Comparison of ENCODE assay signal across 8 mouse cellular contexts in genomic region chr10:63023749-63024579, GRCm38 (mm10). TPM values are rescaled to one million over a fixed set of nuclear protein-coding genes. Genes with fewer than 3 reads are reported as not detected.
DNase-seq lines count a peak whose midpoint lies in the region; ATAC-seq and TF ChIP-seq lines count a peak whose summit lies in the region.

Gene Hnrnph3, minus strand, starts transcription at chr10:63024217.
Gene Pbld2, plus strand, starts transcription at chr10:63024315.

- no peaks in the 10 kb centered on the region for H3K27me3 ChIP-seq in CH12.LX (replicated peaks)
- H3K27me3 ChIP-seq in forebrain, embryonic 11.5 days (ENCODE audit: control insufficient read depth, insufficient read depth, low read length) = no peaks in the 10 kb centered on the region
- no peaks in the 10 kb centered on the region for H3K27me3 ChIP-seq in heart, embryonic 16.5 days (ENCODE audit: control insufficient read depth, insufficient read depth, low read length)
- H3K27me3 ChIP-seq in liver, embryonic 15.5 days = no peaks in the 10 kb centered on the region
- H3K27me3 ChIP-seq in neural tube, embryonic 12.5 days (replicated peaks) = no peaks in the 10 kb centered on the region

- H3K4me2 ChIP-seq in CH12.LX (ENCODE audit: insufficient read depth, low read depth, poor library complexity, severe bottlenecking) = peak within 1 kb of the TSS; percentile 84
- H3K4me2 ChIP-seq in forebrain, embryonic 11.5 days (ENCODE audit: low read depth, low read length, severe bottlenecking) = peak within 1 kb of the TSS; percentile 88
- H3K4me2 ChIP-seq in heart, embryonic 16.5 days (ENCODE audit: low read depth, low read length) = peak within 1 kb of the TSS; percentile 84
- peak within 1 kb of the TSS; percentile 93 for H3K4me2 ChIP-seq in liver, embryonic 15.5 days
- H3K4me2 ChIP-seq in neural tube, embryonic 12.5 days (replicated peaks) = peak within 1 kb of the TSS; percentile 76

- H3K9me3 ChIP-seq in CH12.LX (replicated peaks; ENCODE audit: low read length) = no peaks in the 10 kb centered on the region
- no peaks in the 10 kb centered on the region for H3K9me3 ChIP-seq in forebrain, embryonic 11.5 days (ENCODE audit: control insufficient read depth, low read length)
- H3K9me3 ChIP-seq in heart, embryonic 16.5 days (replicated peaks; ENCODE audit: control insufficient read depth, low read length) = no peaks in the 10 kb centered on the region
- H3K9me3 ChIP-seq in liver, embryonic 15.5 days (replicated peaks) = no peaks in the 10 kb centered on the region
- no peaks in the 10 kb centered on the region for H3K9me3 ChIP-seq in neural tube, embryonic 12.5 days

- no peak for TF ChIP-seq RAD21 in CH12.LX (IDR thresholded peaks at IDR 0.05; ENCODE audit: low read depth, low read length)

- H3K4me1 ChIP-seq in CH12.LX (ENCODE audit: control insufficient read depth in 1 of 2, insufficient read depth in 2 of 2) = peaks cover 4 to 37% of the 10 kb centered on the region in 2 experiments; a peak in 3 of 4 replicates
- H3K4me1 ChIP-seq in forebrain, embryonic 11.5 days (replicated peaks; ENCODE audit: control insufficient read depth, insufficient read depth, low read length) = peaks cover 11% of the 10 kb centered on the region
- peaks cover 26% of the 10 kb centered on the region for H3K4me1 ChIP-seq in heart, embryonic 16.5 days (ENCODE audit: control insufficient read depth, insufficient read depth, low read length)
- peaks cover 40% of the 10 kb centered on the region for H3K4me1 ChIP-seq in liver, embryonic 15.5 days (replicated peaks)
- peaks cover 50% of the 10 kb centered on the region for H3K4me1 ChIP-seq in neural tube, embryonic 12.5 days

- peaks cover 0 to 6% of the 10 kb centered on the region in 2 experiments for H3K36me3 ChIP-seq in CH12.LX (replicated peaks in 1 of 2; ENCODE audit: control insufficient read depth in 1 of 2, insufficient read depth in 1 of 2, low read length in 1 of 2)
- H3K36me3 ChIP-seq in forebrain, embryonic 11.5 days (ENCODE audit: control insufficient read depth, insufficient read depth, low read length) = no peaks in the 10 kb centered on the region
- no peaks in the 10 kb centered on the region for H3K36me3 ChIP-seq in heart, embryonic 16.5 days (ENCODE audit: control insufficient read depth, insufficient read depth)
- no peaks in the 10 kb centered on the region for H3K36me3 ChIP-seq in liver, embryonic 15.5 days (replicated peaks)
- H3K36me3 ChIP-seq in neural tube, embryonic 12.5 days = no peaks in the 10 kb centered on the region

- H3K4me3 ChIP-seq in CH12.LX (replicated peaks in 1 of 3; ENCODE audit: low read depth in 2 of 3, low read length in 2 of 3, poor library complexity in 1 of 3) = peak within 1 kb of the TSS; percentile 91 to 95 (median 92)
- peak within 1 kb of the TSS; percentile 63 for H3K4me3 ChIP-seq in forebrain, embryonic 11.5 days (ENCODE audit: low read depth, low read length)
- H3K4me3 ChIP-seq in heart, embryonic 16.5 days (ENCODE audit: low read length) = peak within 1 kb of the TSS; percentile 98
- peak within 1 kb of the TSS; percentile 97 for H3K4me3 ChIP-seq in liver, embryonic 15.5 days (replicated peaks)
- peak within 1 kb of the TSS; percentile 95 for H3K4me3 ChIP-seq in neural tube, embryonic 12.5 days

- peak; percentile 97 for DNase-seq in CH12.LX (ENCODE audit: extremely low read depth)
- DNase-seq in c-Kit-positive CD71-positive TER-119-negative erythroid progenitor cells, embryonic 14.5 days (ENCODE audit: low read depth) = peak; percentile 92
- peak; percentile 100 for DNase-seq in forebrain, embryonic 11.5 days (ENCODE audit: low spot score)
- peak; percentile 98 to 99 for DNase-seq in kidney, postnatal 36 days
- peak; percentile 94 for DNase-seq in telencephalon, adult 2 months (ENCODE audit: low read depth, low spot score)

- peak within 1 kb of the TSS; percentile 97 for H3K27ac ChIP-seq in CH12.LX (ENCODE audit: insufficient read depth, low read depth)
- peak within 1 kb of the TSS; percentile 100 for H3K27ac ChIP-seq in forebrain, embryonic 11.5 days (ENCODE audit: low read depth, low read length)
- H3K27ac ChIP-seq in heart, embryonic 16.5 days (ENCODE audit: low read length) = peak within 1 kb of the TSS; percentile 99
- peak within 1 kb of the TSS; percentile 97 for H3K27ac ChIP-seq in liver, embryonic 15.5 days (replicated peaks)
- peak within 1 kb of the TSS; percentile 99 for H3K27ac ChIP-seq in neural tube, embryonic 12.5 days

- in situ Hi-C loops in CH12.LX (cut with MboI; ENCODE audit: low pct_ligation_motif_present, low pct_unique_long_range_greater_than_20kb, low sequenced_read_pairs) = no loop called here

- TF ChIP-seq POLR2A in CH12.LX (IDR thresholded peaks at IDR 0.05; ENCODE audit: low read depth, low read length) = peak; percentile 85

- TF ChIP-seq EP300 in CH12.LX (IDR thresholded peaks at IDR 0.05; ENCODE audit: low read length) = no peak

- H3K9ac ChIP-seq in CH12.LX (ENCODE audit: insufficient read depth, low read depth) = peak within 1 kb of the TSS; percentile 96
- peak within 1 kb of the TSS; percentile 89 for H3K9ac ChIP-seq in forebrain, embryonic 11.5 days (ENCODE audit: low read length)
- peak within 1 kb of the TSS; percentile 100 for H3K9ac ChIP-seq in heart, embryonic 16.5 days (ENCODE audit: low read length)
- H3K9ac ChIP-seq in liver, embryonic 15.5 days = peak within 1 kb of the TSS; percentile 97
- peak within 1 kb of the TSS; percentile 99 for H3K9ac ChIP-seq in neural tube, embryonic 12.5 days

- peaks cover 42% of the 10 kb centered on the region for H3K79me2 ChIP-seq in CH12.LX (replicated peaks; ENCODE audit: control insufficient read depth, extremely low read depth, insufficient read depth, poor library complexity, severe bottlenecking)

- dilution Hi-C loops in CH12.LX (cut with MboI; ENCODE audit: extremely low pct_ligation_motif_present, extremely low pct_unique_long_range_greater_than_20kb, low sequenced_read_pairs) = no loop called here

- TF ChIP-seq CTCF in CH12.LX (conservative IDR thresholded peaks at IDR 0.05 in 1 of 2, IDR thresholded peaks at IDR 0.05 in 1 of 2; ENCODE audit: low read depth in 2 of 2, low read length in 2 of 2) = no peak

- WGBS in forebrain, embryonic 11.5 days = under 1% methylated on average over 57 of the region's 69 CpGs
- under 1% methylated on average over 69 of the region's 69 CpGs for WGBS in heart, embryonic 16.5 days
- WGBS in liver, embryonic 15.5 days (ENCODE audit: insufficient replicate concordance) = under 1% methylated on average over 69 of the region's 69 CpGs
- WGBS in neural tube, embryonic 12.5 days = under 1% methylated on average over 56 of the region's 69 CpGs

- ATAC-seq in forebrain, embryonic 11.5 days (replicated peaks; ENCODE audit: low FRiP score) = peak; percentile 91
- ATAC-seq in heart, embryonic 16.5 days (replicated peaks; ENCODE audit: extremely low read depth, insufficient read depth, low FRiP score) = peak; percentile 94
- ATAC-seq in liver, embryonic 15.5 days (ENCODE audit: insufficient read depth) = peak; percentile 92
- peak; percentile 91 for ATAC-seq in neural tube, embryonic 12.5 days (ENCODE audit: low FRiP score, low read depth)

TF ChIP-seq in CH12.LX, 34 proteins besides CTCF, POLR2A, EP300 and RAD21:
- no peak for TF ChIP-seq SMC3 (IDR thresholded peaks at IDR 0.05; ENCODE audit: low read depth, low read length)
- TF ChIP-seq TBP (conservative IDR thresholded peaks at IDR 0.05; ENCODE audit: low read depth, low read length) = peak; percentile 97
- no peak for TF ChIP-seq MEF2A (IDR thresholded peaks at IDR 0.05; ENCODE audit: borderline replicate concordance, low read depth, low read length)
- peak; percentile 68 for TF ChIP-seq USF2 (conservative IDR thresholded peaks at IDR 0.05; ENCODE audit: low read depth, low read length)
- TF ChIP-seq UBTF (IDR thresholded peaks at IDR 0.05; ENCODE audit: low read depth, low read length) = peak; percentile 99

RNA-seq across cellular contexts. Expression of gene Hnrnph3, which starts in this region (rescaled TPM):
- total RNA-seq in CH12.LX (2012; rRNA removed) = 12.8 and 15.1 TPM in 2 replicates
- 9.5 and 11.7 TPM in 2 replicates for total RNA-seq in CH12.LX (2014; rRNA removed)
- 37.8 and 55.2 TPM in 2 replicates for polyA plus RNA-seq in CH12.LX (2012; ENCODE audit: insufficient read length, low read depth)
- polyA plus RNA-seq in forebrain, embryonic 11.5 days (2014; fragmentation: Nextera tagmentation; extraction: Ambion mirVana) = 161 and 170 TPM in 2 replicates
- 68.9 and 75.5 TPM in 2 replicates for polyA plus RNA-seq in heart, embryonic 16.5 days (2015; fragmentation: Nextera tagmentation; extraction: Ambion mirVana)
- 21.0 and 21.7 TPM in 2 replicates for polyA plus RNA-seq in liver, embryonic 15.5 days (2015; fragmentation: Nextera tagmentation; extraction: Ambion mirVana)
- 232 and 247 TPM in 2 replicates for polyA plus RNA-seq in neural tube, embryonic 12.5 days (2016; fragmentation: Nextera tagmentation; extraction: Ambion mirVana)

RNA-seq across cellular contexts. Expression of gene Pbld2, which starts in this region (rescaled TPM):
- total RNA-seq in CH12.LX (2012; rRNA removed) = 0.55 and 0.72 TPM in 2 replicates
- 0.19 and 0.76 TPM in 2 replicates for total RNA-seq in CH12.LX (2014; rRNA removed)
- 0.26 TPM in 1 of 2 replicates, not detected in the other for polyA plus RNA-seq in CH12.LX (2012; ENCODE audit: insufficient read length, low read depth)
- 0.88 and 0.89 TPM in 2 replicates for polyA plus RNA-seq in forebrain, embryonic 11.5 days (2014; fragmentation: Nextera tagmentation; extraction: Ambion mirVana)
- 0.77 and 0.89 TPM in 2 replicates for polyA plus RNA-seq in heart, embryonic 16.5 days (2015; fragmentation: Nextera tagmentation; extraction: Ambion mirVana)
- 3.4 and 4.4 TPM in 2 replicates for polyA plus RNA-seq in liver, embryonic 15.5 days (2015; fragmentation: Nextera tagmentation; extraction: Ambion mirVana)
- polyA plus RNA-seq in neural tube, embryonic 12.5 days (2016; fragmentation: Nextera tagmentation; extraction: Ambion mirVana) = 0.73 and 0.80 TPM in 2 replicates

Comparison
In these comparisons a context has a peak if more than half of its experiments do, and no peak if none do; other contexts are left out.
1. Peak in every context shown above with its lines: DNase-seq, ATAC-seq, H3K4me3 ChIP-seq and H3K27ac ChIP-seq.